Mouse (Mus musculus): Measurements from ENCODE around the gene Hgfac. TPM values are rescaled to one million over a fixed set of nuclear protein-coding genes. Genes with fewer than 3 reads are reported as not detected.

Hgfac gene
- under 1 TPM; 0.26 to 0.75 (median 0.47) TPM for total RNA-seq (2022)

DNA sequence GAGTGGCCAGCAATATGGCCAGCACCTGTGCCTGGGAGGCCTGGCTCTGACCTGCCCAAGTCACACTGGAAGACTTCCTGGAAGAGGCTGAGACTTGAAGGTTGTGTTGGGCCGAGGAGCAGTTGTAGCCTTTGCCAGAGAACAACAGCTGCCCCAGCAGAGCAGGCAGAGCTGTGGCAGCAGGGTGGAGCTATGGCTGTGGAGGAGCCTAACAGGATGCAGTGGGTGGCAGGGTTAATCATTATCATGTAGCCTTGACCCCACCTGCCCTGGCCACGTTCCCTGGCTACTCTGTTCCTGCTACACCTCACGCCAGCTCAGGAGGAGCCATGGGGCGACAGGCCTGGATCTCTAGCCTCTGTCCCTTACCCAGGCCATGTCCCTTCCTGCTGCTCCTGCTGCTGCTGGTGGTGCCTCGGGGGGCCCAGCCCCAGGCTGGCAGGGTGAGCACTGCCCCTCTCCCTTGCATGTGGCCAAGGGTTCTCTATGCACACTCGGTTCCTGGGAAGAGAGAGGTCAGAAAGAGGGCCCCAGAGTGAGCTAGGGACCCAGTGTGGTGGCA lies at the start of gene Hgfac:
TSS of gene Hgfac (plus strand) at position 242 of the 562 bp plus-strand sequence.
- DNase-seq (ENCODE audit: low spot score), result no peak

DNA sequence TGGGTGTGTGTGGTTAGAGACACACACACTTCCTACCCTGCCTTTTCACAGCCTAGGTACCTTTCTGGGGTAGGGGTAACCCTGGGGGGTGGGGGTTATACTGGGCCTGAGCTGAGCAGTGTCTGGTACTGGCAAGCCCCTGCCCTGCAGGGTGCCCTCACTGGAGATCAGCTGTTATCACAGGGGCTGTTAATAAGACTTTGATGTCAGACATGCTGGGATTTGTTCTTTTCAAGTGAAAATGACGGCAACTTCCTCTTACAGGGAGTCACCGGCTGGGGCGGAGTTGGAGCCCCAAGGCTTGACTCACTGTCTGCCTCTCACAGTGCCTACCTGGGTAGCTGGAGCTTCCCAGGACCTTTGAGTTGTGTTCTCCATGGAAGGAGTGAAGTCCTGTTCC lies 42.6 kb upstream of the Hgfac start:
- no peak for DNase-seq (ENCODE audit: low spot score)

DNA sequence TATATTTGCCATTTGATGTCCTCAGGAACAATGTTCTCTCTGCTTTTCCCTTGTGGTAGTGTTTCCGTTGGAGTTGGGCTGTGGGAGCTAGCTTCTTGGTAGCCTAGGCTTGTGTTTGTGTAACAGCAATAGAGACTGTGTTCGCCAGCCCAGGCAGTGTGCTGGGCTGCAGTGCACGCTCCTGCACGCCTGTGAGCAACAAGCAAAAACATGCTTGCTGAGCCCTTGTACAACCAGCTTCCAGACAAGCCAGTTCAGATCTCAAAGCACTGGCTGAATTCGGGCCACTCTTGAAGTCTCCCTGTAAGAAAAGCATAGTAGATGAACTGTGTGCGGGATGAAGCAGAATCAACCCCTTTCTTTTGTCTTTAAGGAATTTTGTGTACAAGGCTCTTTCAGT lies 42.0 kb upstream of the Hgfac start:
- no peak for DNase-seq (ENCODE audit: low spot score)

DNA sequence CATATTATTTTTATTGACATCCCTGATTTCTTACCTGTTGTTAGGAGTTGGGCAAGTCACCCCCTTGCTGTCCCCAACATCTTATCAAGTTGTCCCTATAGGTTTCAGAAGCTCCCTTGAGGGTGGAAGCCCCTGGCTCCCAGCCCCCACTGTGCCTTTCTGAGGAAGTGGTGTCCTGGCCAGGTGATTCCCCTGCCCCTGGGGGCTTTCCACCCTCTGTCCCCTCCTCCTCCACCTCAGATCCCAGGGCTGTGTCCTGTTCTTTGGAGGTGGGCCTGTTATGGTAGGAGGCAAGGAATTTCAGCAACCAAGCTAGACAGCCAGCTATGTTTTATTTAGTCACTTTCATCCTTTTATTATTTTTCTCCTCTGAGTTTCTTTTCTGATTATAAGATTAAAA lies 41.0 kb upstream of the Hgfac start:
- no peak for DNase-seq (ENCODE audit: low spot score)

- DNase-seq (ENCODE audit: low spot score), result no peak
These were observed 40.2 kb upstream of the Hgfac start for GRCm38 (mm10) chr5:35001144-35001543.

- DNase-seq (ENCODE audit: low spot score), result no peak
These were observed 37.6 kb upstream of the Hgfac start for GRCm38 (mm10) chr5:35003611-35004162.

DNA sequence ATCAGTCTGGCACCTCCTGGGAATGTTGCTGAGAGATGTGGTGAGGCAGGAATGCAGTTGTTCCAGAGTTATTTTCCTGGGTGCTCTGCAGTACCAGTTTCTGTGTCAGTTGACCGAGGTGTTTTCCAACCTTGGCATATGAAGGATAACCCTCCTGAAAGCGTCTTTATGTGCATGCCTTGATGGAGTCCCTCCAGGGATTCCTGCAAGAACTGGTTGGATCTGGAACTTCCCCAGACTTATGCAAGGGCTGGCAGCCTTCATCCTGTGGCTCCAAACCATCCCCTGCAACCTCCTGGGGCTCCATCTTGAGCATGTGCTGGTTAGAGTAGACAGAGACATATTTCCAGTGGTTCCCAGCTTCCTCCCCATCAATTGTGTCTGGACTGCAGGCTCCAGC lies 36.5 kb upstream of the Hgfac start:
- DNase-seq (ENCODE audit: low spot score), result no peak

- DNase-seq (ENCODE audit: low spot score), result no peak
These were observed 35.6 kb upstream of the Hgfac start for GRCm38 (mm10) chr5:35005659-35006058.

DNA sequence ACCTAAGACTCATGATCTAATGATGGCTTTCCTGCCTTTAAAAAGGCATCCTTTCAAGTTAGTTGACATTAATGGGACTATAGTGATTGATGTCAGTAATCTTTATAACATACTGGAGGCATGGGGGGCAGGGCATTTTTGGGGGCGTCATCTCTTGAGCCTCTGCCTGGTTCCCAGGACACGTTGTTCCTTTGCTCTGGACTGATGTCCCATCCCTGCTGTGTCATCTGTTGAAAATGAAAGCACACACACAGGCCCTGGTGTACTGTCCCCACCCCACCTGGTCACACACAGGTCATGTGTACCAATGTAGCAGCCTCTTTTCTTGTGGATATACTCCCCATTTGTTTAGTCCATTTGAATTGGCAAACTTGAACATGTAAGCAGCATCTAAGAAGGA lies 34.7 kb upstream of the Hgfac start:
- DNase-seq (ENCODE audit: low spot score), result no peak

- peak; percentile 49 for DNase-seq (ENCODE audit: low spot score)
These were observed 32.1 kb upstream of the Hgfac start for GRCm38 (mm10) chr5:35009163-35009562.

DNA sequence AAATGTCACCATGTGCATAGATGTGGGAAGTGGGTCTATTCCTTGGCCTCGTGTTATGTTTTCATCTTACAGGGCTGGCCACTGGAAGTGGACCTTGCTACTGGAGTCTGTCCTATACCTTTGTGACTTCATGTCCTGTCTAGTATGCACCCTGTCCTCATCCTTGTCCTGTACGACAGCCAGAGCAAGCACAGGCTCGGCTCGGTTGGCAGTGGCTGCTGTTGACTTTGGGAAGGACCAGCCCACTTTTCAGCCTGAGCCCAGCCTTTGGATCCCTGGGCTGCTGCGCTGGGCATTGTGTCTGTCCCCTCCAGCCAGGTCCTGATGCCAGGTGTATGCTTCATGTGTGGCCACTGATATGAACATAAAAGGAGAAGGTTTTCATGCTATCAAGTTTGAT lies 30.7 kb upstream of the Hgfac start:
- peak; percentile 37 for DNase-seq (ENCODE audit: low spot score)

DNA sequence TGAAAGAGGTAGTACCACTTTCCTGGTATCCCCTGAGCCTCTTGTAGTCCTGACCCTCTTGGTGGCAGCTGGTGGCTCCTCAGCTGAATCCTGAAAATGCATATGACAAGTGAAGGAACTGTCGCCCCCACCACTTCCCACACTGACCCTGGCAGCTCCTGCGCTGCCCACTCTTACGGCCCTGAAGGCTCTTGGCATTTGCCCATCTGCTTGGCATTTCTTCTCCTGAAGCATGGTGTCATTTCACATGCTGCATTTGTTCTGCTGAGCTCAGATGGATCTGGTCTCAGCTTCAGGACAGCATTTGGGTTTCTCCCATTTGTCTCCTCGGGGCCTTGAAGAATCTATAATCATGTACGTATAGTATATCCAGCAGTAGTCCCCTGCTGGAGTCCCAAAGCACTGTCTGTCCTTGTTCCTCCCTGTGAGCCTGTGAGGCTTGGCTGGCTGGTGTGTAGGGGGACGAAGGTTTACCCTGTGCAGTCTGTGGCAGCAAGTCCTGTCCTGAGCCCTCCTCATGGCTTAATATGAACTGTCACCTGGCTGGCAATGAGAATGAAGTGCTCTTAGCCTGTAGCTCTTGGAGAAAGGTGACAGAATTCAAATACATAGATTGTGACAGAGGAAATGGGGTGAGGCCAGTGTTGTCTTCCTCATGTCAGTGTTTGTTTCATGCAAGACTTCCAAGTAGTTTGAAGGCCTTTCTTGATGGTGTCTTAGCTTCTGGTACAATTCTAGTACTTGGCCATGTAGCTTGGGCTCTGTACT lies 30.0 kb upstream of the Hgfac start:
- DNase-seq (ENCODE audit: low spot score), result no peak

GRCm38 (mm10) chr5:35014036-35014435 lies 27.3 kb upstream of the Hgfac start:
- no peak for DNase-seq (ENCODE audit: low spot score)

DNA sequence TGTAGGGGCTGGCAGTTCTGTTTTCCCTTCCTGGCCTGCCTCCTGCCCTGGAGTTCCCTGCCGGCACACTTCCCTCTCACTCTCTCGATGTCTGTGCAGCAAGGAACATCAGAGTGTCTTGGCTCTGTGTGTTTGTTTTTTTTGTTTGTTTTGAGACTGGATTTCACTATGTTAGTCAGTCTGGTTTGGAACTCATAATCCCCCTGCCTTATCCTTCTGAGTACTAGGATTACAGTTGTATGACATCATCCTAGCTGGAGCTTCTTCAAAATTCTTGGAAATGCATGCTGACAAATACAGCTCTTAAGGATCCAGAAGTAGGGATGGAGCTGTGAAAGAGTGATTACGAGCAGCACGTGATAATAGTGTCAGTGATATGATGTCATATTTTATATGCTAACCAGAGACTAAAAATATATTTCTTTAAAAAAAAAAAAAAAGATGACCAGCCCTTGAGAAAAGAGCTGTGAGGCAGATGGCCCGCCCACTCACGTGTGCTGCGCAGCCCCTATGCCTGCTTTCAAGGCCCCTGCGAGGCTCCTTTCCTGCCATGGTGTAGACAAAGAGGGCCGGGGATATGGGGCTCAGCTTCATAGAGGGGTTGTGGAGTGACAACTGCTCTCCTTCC lies 21.5 kb upstream of the Hgfac start:
- no peak for DNase-seq (ENCODE audit: low spot score)

DNA sequence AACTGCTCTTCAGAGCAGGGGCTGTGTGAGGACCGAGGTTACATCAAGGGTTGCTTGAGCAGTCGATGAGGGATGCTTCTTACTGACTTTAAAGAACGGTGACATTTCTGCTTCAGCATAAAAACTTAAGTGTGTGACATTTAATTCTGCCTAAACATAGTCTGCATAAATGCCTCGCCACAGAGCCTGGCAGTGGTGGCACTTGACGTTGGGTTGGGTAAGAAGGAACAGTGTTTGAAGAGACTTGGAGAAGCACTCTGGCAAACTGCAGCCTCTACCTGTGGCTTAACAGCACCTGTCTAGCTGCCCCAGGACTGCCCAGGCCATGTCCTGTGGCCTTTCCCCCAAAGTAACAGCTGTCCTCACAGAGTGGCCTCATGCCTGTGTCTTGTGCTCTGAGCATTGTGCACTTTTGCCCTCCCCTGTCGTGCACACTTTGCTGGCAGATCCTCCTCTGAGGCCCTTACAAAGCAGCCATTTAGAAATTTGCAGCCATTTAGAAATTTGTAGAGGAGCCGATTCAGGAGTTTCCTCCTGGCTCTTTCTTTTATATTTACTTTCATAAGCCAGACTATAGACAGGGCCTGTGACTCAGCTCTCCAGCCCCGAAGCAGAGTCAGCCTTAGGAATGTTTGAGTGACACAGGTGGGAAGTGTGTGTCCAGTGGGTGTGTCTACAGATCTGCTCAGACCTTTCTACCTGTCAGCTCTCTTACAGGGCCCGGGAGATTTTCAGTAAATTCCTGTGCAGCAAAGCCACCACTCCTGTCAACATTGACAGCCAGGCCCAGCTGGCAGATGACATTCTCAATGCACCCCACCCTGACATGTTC lies 20.7 kb upstream of the Hgfac start:
- no peak for DNase-seq (ENCODE audit: low spot score)

- peak; percentile 42 for DNase-seq (ENCODE audit: low spot score)
These were observed 16.3 kb upstream of the Hgfac start for GRCm38 (mm10) chr5:35024975-35025374.

DNA sequence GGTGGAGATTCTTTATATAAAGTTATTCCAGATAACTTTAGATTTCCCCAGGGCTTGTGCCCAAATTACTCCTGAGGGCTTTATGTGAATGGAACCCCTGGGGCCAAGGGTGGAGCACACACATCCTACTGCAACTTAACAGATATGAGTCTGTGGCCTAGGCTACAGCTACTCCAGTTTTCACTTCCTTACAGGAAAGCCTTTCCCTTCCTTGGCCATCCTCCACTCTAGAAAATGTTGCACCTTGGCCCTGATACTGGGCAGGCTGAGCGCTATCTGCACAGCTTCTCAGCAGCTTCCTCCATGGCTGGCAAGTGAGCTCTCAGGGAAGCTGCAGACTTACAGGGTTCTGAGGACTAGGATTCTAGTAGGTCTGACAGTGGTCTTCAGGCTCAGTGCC lies 12.0 kb upstream of the Hgfac start:
- DNase-seq (ENCODE audit: low spot score), result peak; percentile 28

- DNase-seq (ENCODE audit: low spot score), result no peak
These were observed 11.6 kb upstream of the Hgfac start for GRCm38 (mm10) chr5:35029755-35030154.

DNA sequence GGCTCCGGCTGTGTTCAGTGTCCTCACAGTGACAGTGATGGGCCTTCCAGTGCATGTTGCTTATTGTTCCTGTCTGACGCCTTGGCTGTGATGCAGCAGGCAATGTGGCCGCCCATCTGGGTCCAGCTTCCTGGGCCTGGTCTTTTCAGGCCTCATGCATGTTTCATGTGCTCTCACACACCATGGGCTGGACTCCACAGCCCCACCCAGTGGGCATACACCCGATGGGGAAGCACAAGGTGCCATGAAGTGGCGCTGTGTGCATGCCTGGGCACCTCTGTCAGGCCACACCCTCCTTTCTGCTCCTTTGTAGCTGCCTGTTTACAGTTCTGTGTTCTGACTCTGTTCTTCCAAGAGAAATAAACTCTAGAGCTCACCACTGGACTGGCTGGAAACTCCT lies 8.2 kb upstream of the Hgfac start:
- DNase-seq (ENCODE audit: low spot score), result no peak

DNA sequence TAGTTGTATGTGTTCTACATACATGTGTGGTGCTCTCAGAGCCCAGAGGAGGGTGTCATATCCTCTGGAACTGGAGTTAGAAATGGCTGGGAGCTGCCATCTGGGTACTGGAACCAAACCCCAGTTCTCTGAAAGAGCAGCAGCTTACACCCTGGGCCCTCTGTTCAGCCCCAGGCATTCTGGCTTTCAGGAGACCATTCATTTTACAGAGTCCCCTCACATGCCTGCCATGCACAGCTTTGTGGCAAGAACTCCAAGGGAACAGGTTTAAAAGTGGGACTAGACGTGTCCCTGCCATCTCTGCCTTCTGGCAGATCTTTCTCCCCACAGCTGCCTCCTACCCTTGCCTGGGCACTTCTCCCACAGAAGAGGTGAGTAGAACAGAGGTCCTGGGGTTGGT lies 7.7 kb upstream of the Hgfac start:
- no peak for DNase-seq (ENCODE audit: low spot score)

- no peak for DNase-seq (ENCODE audit: low spot score)
These were observed 6.2 kb upstream of the Hgfac start for GRCm38 (mm10) chr5:35035141-35035540.

GRCm38 (mm10) chr5:35035795-35036194 lies 5.5 kb upstream of the Hgfac start:
- DNase-seq (ENCODE audit: low spot score), result peak; percentile 68

Measured in heart, adult 8-10 months (tissue).